Comparison of ENCODE assay signal across 8 mouse cellular contexts in the genomic region with DNA sequence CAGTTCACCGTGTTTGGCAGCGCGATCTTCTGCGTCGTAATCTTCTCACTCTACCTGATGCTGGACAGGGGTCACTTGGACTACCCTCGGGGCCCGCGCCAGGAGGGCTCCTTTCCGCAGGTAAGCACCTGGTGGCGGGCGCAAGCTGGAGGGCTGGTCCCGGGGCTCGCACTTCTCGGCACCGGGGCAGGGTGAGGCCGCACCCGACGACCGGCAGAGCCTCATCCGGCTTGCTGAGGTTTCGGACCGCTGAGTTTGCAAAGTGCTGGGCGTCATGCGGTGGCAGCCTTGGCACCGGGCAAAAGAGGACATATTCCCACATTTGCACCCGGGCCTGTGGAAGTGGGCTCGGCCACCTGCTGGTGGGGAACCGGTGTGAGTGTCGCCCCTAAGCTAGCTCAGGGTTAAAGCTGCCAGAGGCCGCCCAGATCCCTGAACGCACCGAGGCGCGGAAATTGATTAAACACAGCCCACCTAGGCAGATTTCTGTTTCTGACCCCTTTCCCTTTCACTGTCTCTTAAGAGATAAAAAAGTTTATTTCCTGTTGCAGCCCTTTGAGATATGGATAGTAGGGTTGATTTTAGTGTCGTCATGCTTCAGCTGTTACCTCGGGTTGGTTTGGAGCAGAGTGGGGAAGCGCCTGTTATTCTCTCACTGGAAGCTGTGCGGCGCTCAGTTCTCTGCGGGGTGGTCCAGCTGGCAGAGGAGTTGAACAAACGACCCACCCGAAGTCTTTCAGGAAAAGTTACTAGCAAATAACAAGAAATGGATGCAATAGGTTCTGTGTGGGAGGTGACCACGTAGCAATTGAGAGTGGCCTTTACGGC. TPM values are rescaled to one million over a fixed set of nuclear protein-coding genes. Genes with fewer than 3 reads are reported as not detected.
DNase-seq lines count a peak whose midpoint lies in the region; ATAC-seq and TF ChIP-seq lines count a peak whose summit lies in the region.

No protein-coding gene starts in this region.

- peak overlapping the region; percentile 6; the same call in 1 of the 2 replicates for H3K27ac ChIP-seq in cortical plate, adult 2 months (ENCODE audit: insufficient read depth, low read length)
- H3K27ac ChIP-seq in limb, embryonic 14.5 days (replicated peaks; ENCODE audit: low read depth, low read length), result peak overlapping the region; percentile 92; the same call in 1 of the 2 replicates
- peak overlapping the region; percentile 89 for H3K27ac ChIP-seq in midbrain, embryonic 14.5 days (replicated peaks; ENCODE audit: low read depth, low read length)

- no peaks in the 10 kb centered on the region for H3K36me3 ChIP-seq in limb, embryonic 14.5 days (ENCODE audit: control insufficient read depth, insufficient read depth, low read length)
- no peaks in the 10 kb centered on the region for H3K36me3 ChIP-seq in midbrain, embryonic 14.5 days (ENCODE audit: control insufficient read depth, insufficient read depth, low read length)

- peak overlapping the region; percentile 93 for H3K9ac ChIP-seq in limb, embryonic 14.5 days (ENCODE audit: low read depth, low read length, severe bottlenecking)
- H3K9ac ChIP-seq in midbrain, embryonic 14.5 days (replicated peaks; ENCODE audit: low read length), result peak overlapping the region; percentile 86

- no peak for TF ChIP-seq POLR2A in cortical plate, adult 2 months (IDR thresholded peaks at IDR 0.05; ENCODE audit: extremely low read depth, insufficient read depth, low read length)
- no peak for TF ChIP-seq POLR2A in limb, embryonic 14.5 days (IDR thresholded peaks at IDR 0.05; ENCODE audit: borderline replicate concordance, extremely low read depth, insufficient read depth, insufficient read length)

- peaks cover 3% of the 10 kb centered on the region; the same call in 1 of the 2 replicates for H3K4me1 ChIP-seq in cortical plate, adult 2 months (ENCODE audit: control insufficient read depth, insufficient read depth, low read length)
- H3K4me1 ChIP-seq in limb, embryonic 14.5 days (ENCODE audit: control insufficient read depth, insufficient read depth, low read length), result peaks cover 32% of the 10 kb centered on the region
- peaks cover 12% of the 10 kb centered on the region for H3K4me1 ChIP-seq in midbrain, embryonic 14.5 days (ENCODE audit: control insufficient read depth, insufficient read depth, low read length)

- peak; percentile 41 for ATAC-seq in inflammation-experienced regulatory T-cells, adult 6 months
- no peak; the same call in 1 of the 2 replicates for ATAC-seq in limb, embryonic 14.5 days (ENCODE audit: low FRiP score, low read depth)
- no peak for ATAC-seq in midbrain, embryonic 14.5 days (ENCODE audit: low FRiP score, low TSS enrichment)

- intact Hi-C loops in gastrocnemius, postnatal 14 days (cut with DNase I; ENCODE audit: low total_unique reads), result no loop called here

- no peaks in the 10 kb centered on the region for H3K27me3 ChIP-seq in limb, embryonic 14.5 days (ENCODE audit: control insufficient read depth, insufficient read depth, low read length)
- no peaks in the 10 kb centered on the region for H3K27me3 ChIP-seq in midbrain, embryonic 14.5 days (ENCODE audit: control insufficient read depth, insufficient read depth, low read length)

- H3K4me2 ChIP-seq in limb, embryonic 14.5 days (replicated peaks; ENCODE audit: low read depth, low read length, severe bottlenecking), result peak overlapping the region; percentile 91
- peak overlapping the region; percentile 98 for H3K4me2 ChIP-seq in midbrain, embryonic 14.5 days (ENCODE audit: low read length)

- TF ChIP-seq CTCF in cortical plate, adult 2 months (IDR thresholded peaks at IDR 0.05; ENCODE audit: extremely low read depth, insufficient read depth, low read length), result peak; percentile 41

- peak overlapping the region; percentile 71 for H3K4me3 ChIP-seq in cortical plate, adult 2 months (ENCODE audit: insufficient read depth, low read length)
- H3K4me3 ChIP-seq in limb, embryonic 14.5 days (replicated peaks; ENCODE audit: low read length), result peak overlapping the region; percentile 93
- peak overlapping the region; percentile 88 for H3K4me3 ChIP-seq in midbrain, embryonic 14.5 days (replicated peaks; ENCODE audit: low read depth, low read length)

- under 1% methylated on average over 43 of the region's 44 CpGs for WGBS in limb, embryonic 14.5 days
- WGBS in midbrain, embryonic 14.5 days, result 1% methylated on average over 44 of the region's 44 CpGs

- peak; percentile 43 for DNase-seq in ovary, adult 18-20 months (ENCODE audit: low spot score)
- no peak for DNase-seq in ovary, postnatal 10 days (ENCODE audit: low spot score)
- peak; percentile 66 for DNase-seq in gastrocnemius, postnatal 14 days
- DNase-seq in limb, embryonic 14.5 days (ENCODE audit: low spot score), result peak; percentile 79
- peak; percentile 84 for DNase-seq in midbrain, embryonic 14.5 days
- DNase-seq in spleen, postnatal 36 days (ENCODE audit: low spot score in 2 of 2), result peak; percentile 52 to 55

- no peaks in the 10 kb centered on the region for H3K9me3 ChIP-seq in limb, embryonic 14.5 days (ENCODE audit: control insufficient read depth, low read length)
- H3K9me3 ChIP-seq in midbrain, embryonic 14.5 days (ENCODE audit: control insufficient read depth, low read length), result no peaks in the 10 kb centered on the region

RNA-seq across cellular contexts. Expression of a gene that starts 1.4 kb away (rescaled TPM):
- 11.7 and 12.9 TPM in 2 replicates for polyA plus RNA-seq in cortical plate, adult 2 months (2012; rRNA removed)
- total RNA-seq in gastrocnemius, postnatal 14 days (2021), result 10 to 100 TPM; 17.2 to 20.3 TPM
- polyA plus RNA-seq in inflammation-experienced regulatory T-cells, adult 6 months (2017; shearing (Covaris generic)), result 10 to 100 TPM; 11.7 to 13.1 (median 12.1) TPM
- 27.4 and 31.9 TPM in 2 replicates for polyA plus RNA-seq in limb, embryonic 14.5 days (2012; rRNA removed)
- 12.5 and 16.1 TPM in 2 replicates for polyA plus RNA-seq in limb, embryonic 14.5 days (2014; fragmentation: Nextera tagmentation; extraction: Ambion mirVana)
- 5.1 and 6.2 TPM in 2 replicates for polyA plus RNA-seq in midbrain, embryonic 14.5 days (2014; fragmentation: Nextera tagmentation; extraction: Ambion mirVana)

Comparison
In these comparisons a context has a peak if more than half of its experiments do, and no peak if none do; other contexts are left out.
1. H3K27ac ChIP-seq: peak in every context shown above with its lines; median percentile 92 in limb, embryonic 14.5 days; 89 in midbrain, embryonic 14.5 days; 6 in cortical plate, adult 2 months.